Mouse (Mus musculus) lung, embryonic 16.5 days (tissue): ENCODE results near the gene Bach2. TPM values are rescaled to one million over a fixed set of nuclear protein-coding genes. Genes with fewer than 3 reads are reported as not detected.
A peak's percentile ranks its signal among the peaks of the same experiment; 100 is the strongest.

Source experiments
- ATAC-seq: fragments of 200-750 bp; cut with Nextera tagmentation; 2 replicates; pipeline ENCODE4 v1.8.0; 2017; ENCODE audit warnings: low read depth, mild to moderate bottlenecking, moderate library complexity
- H3K27ac ChIP-seq: fragments of 300-500 bp; sonication (generic); 2 replicates; pipeline ENCODE4 v1.5.1; 2014; ENCODE audit warnings: mild to moderate bottlenecking, control low read depth, low read length
- H3K27me3 ChIP-seq: fragments of 300-500 bp; sonication (generic); 2 replicates; pipeline ENCODE4 v1.6.1; 2014; ENCODE audit warnings: low read depth, low read length, mixed read lengths; ENCODE audit not compliant: control insufficient read depth, insufficient read depth
- H3K36me3 ChIP-seq: fragments of 300-500 bp; sonication (generic); 2 replicates; pipeline ENCODE4 v1.6.1; 2014; ENCODE audit warnings: low read length; ENCODE audit not compliant: control insufficient read depth, insufficient read depth
- H3K4me1 ChIP-seq: fragments of 300-500 bp; sonication (generic); replicated peaks from 2 replicates; pipeline ENCODE4 v1.6.1; 2014; ENCODE audit warnings: low read length, mixed read lengths; ENCODE audit not compliant: control insufficient read depth, insufficient read depth
- H3K4me2 ChIP-seq: fragments of 300-500 bp; sonication (generic); 2 replicates; pipeline ENCODE4 v1.6.1; 2014; ENCODE audit warnings: low read depth, low read length, control low read depth
- H3K4me3 ChIP-seq: fragments of 300-500 bp; sonication (generic); 2 replicates; pipeline ENCODE4 v1.5.1; 2014; ENCODE audit warnings: mild to moderate bottlenecking, low read length, control low read depth
- H3K9ac ChIP-seq: fragments of 300-500 bp; sonication (generic); 2 replicates; pipeline ENCODE4 v1.6.1; 2014; ENCODE audit warnings: low read length, control low read depth
- H3K9me3 ChIP-seq: fragments of 300-500 bp; sonication (generic); 2 replicates; pipeline ENCODE4 v1.6.1; 2016; ENCODE audit warnings: low read length; ENCODE audit not compliant: control insufficient read depth
- WGBS: fragments of 180-500 bp; shearing (Covaris S2); extraction: QIAGEN DNeasy Blood & Tissue Kit; methylation state at CpG from one replicate; pipeline ENCODE4 v1.1.7; 2014; 5-methylcytosine and 5-hydroxymethylcytosine counted together
- polyA plus RNA-seq: library from polyadenylated mRNA; unstranded; fragments of >200 nt; fragmentation: Nextera tagmentation; extraction: Ambion mirVana; gene quantifications from 2 replicates; pipeline ENCODE4 v1.2.1, GENCODE M21; 2015

Gene Bach2
- polyA plus RNA-seq, 1 experiment from 2014 or later, result 6.7 TPM

DNA sequence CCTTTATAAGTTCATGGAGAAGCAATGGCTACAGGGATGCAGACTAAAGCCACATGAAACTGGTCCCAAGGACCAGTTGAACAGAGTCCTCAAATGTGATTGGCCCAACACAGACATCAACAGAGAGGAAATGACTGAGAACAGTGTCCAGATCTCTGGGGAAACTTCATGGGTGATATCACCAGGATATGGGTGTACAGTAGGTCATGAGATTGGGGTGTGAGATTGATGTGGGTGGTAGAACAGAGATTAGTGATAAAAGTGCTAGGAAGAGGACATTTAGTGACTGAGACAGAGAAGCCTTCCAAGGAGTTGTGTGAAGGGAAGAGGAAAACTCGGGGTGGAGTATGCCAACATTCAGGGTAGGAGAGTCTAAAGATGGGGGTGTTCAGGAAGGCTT lies 29.4 kb downstream of the Bach2 start:
- Histone ChIP-seq H3K9ac (no peak overlapping the region), H3K36me3 (no peaks in the 10 kb centered on the region), H3K9me3 (no peaks in the 10 kb centered on the region), H3K27ac (no peak overlapping the region), H3K4me1 (peaks cover 23% of the 10 kb centered on the region), H3K27me3 (no peaks in the 10 kb centered on the region), H3K4me3 (no peak overlapping the region), H3K4me2 (no peak overlapping the region)
- 90% methylated on average over 1 of the region's 1 CpGs for WGBS
- ATAC-seq, result no peak

DNA sequence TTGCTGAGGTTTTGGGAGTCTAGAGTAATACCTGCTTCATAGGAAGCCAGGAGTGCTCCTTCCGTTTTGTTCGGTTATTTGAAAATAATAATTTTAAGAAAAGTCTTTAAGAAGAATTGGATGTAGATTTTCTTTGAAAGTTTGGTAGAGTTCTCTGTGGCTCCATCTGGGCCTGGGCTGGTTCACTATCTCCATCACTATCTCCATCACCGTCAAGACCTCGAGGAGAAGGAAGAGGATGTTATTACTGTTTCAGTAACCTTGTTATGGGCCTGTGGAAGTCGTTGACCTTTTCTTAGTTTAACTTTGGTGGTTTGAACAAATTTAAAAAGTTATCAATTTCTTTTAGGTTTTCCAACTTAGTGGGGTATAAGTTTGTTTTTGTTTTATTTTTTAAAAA lies 33.8 kb downstream of the Bach2 start:
- Histone ChIP-seq H3K4me2 (no peak overlapping the region), H3K4me3 (no peak overlapping the region), H3K9me3 (no peaks in the 10 kb centered on the region), H3K9ac (no peak overlapping the region), H3K27ac (no peak overlapping the region), H3K4me1 (no peaks in the 10 kb centered on the region), H3K27me3 (no peaks in the 10 kb centered on the region), H3K36me3 (no peaks in the 10 kb centered on the region)
- WGBS, result 74% methylated on average over 5 of the region's 5 CpGs
- ATAC-seq, result no peak

DNA sequence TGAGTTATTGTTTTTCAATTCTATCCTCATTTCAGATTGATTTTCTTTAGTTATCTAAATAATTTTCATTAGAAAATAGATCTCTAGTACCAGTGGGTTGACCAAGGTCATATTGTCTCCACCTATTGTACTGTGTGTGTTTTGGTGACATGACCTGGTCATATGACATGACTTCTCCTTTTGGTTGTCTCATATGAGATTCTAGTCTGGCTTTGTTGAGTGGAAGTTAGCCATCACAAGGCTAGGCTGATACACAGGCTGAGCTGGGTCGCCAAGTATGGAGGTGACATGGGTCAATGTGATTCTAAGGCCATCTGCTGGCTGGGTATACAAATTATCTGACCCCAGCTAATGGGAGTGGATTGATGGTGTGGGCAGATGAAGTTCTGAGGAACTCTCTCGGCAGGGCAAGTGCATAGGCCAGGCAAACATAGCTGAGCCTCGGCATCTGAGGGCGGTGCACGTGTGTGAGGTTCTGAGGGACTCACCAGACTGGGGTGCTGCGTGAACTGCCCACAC lies 36.2 kb downstream of the Bach2 start:
- no peak for ATAC-seq
- H3K4me3 ChIP-seq, result no peak overlapping the region
- no peak overlapping the region for H3K9ac ChIP-seq
- no peaks in the 10 kb centered on the region; the same call in 1 of the 2 replicates for H3K4me1 ChIP-seq
- H3K27ac ChIP-seq, result no peak overlapping the region
- H3K4me2 ChIP-seq, result no peak overlapping the region
- WGBS, result 81% methylated on average over 6 of the region's 6 CpGs
- no peaks in the 10 kb centered on the region for H3K27me3 ChIP-seq
- no peaks in the 10 kb centered on the region for H3K36me3 ChIP-seq
- H3K9me3 ChIP-seq, result no peaks in the 10 kb centered on the region

DNA sequence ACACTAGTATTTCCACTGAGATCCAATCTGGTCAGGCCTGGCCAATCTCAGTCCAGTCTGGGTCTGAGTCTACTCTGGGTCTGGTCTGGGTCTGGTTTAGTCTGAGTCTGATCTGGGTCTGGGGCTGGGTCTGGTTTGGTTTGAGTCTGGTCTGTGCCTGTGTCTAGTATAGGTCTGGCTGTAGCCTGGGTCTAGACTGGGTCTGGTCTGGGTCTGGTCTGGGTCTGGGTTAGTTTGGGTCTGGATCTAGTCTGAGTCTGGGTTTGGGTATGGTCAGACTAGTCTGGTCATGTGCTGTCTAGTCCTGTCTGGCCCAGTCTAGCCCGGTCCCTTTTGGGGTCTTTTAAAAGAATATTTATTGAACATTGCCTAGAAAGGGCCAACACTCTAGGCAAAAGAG lies 41.2 kb downstream of the Bach2 start:
- WGBS, result 76% methylated on average over 1 of the region's 1 CpGs
- H3K4me2 ChIP-seq, result no peak overlapping the region
- H3K4me1 ChIP-seq, result peaks cover 5% of the 10 kb centered on the region
- H3K27me3 ChIP-seq, result no peaks in the 10 kb centered on the region
- no peak overlapping the region for H3K9ac ChIP-seq
- ATAC-seq, result no peak
- no peaks in the 10 kb centered on the region for H3K36me3 ChIP-seq
- 0 out of 2 replicates have a peak overlapping the region, but pooled peaks have one; percentile 16 for H3K27ac ChIP-seq
- no peak overlapping the region for H3K4me3 ChIP-seq
- H3K9me3 ChIP-seq, result no peaks in the 10 kb centered on the region

DNA sequence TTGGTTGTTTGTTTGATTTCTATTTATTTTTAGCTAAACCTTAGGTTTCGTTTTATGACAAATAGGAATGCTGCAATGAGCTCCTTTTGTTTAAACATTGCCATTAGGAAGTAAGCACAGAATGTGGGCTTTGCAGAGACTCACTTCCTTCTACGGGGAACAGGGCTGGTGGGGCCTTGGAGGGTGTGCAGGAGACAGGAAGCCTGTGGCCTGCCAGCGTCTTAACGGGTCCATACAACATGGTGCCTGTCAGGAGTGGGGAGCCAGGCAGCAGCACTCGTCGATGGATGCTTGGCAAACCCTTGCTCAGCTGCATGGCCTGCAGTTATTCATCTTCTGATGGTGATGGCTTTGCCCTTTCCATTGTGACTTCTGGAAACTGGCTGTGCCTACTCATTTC lies 41.8 kb downstream of the Bach2 start:
- no peaks in the 10 kb centered on the region for H3K27me3 ChIP-seq
- no peaks in the 10 kb centered on the region for H3K36me3 ChIP-seq
- H3K4me3 ChIP-seq, result no peak overlapping the region
- peaks cover 5% of the 10 kb centered on the region for H3K4me1 ChIP-seq
- no peaks in the 10 kb centered on the region for H3K9me3 ChIP-seq
- H3K4me2 ChIP-seq, result no peak overlapping the region
- no peak overlapping the region for H3K27ac ChIP-seq
- 28% methylated on average over 6 of the region's 6 CpGs for WGBS
- peak; percentile 64; the same call in 1 of the 2 replicates for ATAC-seq
- H3K9ac ChIP-seq, result no peak overlapping the region

DNA sequence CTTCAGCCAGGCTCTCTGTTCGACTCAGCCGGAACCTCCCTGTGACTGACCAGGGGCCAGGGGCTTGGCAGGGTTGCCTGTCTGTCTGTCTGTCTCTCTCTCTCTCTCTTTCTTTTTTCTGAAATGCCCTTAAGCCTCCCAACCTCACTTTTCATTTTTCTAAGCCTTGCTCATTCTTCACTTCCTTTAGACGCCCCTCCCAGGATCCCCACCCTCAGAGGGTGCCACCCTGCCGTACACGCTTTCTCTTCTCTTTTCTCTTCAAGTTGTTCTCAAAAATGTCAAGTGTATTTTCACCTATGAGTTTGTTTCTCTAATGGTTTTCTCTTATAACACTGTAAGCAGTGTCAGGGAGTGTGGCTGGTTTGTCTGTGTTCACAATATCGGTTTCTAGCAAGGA lies 42.7 kb downstream of the Bach2 start:
- no peak overlapping the region for H3K9ac ChIP-seq
- H3K27ac ChIP-seq, result no peak overlapping the region
- H3K4me3 ChIP-seq, result no peak overlapping the region
- ATAC-seq, result no peak
- H3K9me3 ChIP-seq, result no peaks in the 10 kb centered on the region
- no peaks in the 10 kb centered on the region for H3K36me3 ChIP-seq
- peaks cover 5% of the 10 kb centered on the region for H3K4me1 ChIP-seq
- no peaks in the 10 kb centered on the region for H3K27me3 ChIP-seq
- H3K4me2 ChIP-seq, result no peak overlapping the region
- WGBS, result 72% methylated on average over 6 of the region's 6 CpGs

DNA sequence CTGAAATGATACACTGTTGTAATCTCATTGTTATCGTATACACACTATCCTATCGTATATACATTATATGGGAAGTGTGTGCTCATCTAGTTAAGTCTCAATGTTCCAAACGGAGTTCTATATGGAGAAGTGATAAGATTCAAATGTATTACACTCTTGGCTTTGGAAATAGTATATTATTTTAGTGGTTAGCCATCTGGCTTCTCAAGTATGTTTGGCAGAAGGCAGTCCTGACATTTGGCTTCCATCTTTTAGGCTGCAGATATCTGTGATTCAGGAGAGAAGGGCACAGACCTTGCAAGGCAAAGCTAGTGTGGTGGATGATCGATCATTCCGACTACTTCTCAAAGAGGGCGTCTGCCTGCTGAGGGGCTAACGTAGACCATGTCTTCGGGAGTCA lies 47.8 kb downstream of the Bach2 start:
- H3K27me3 ChIP-seq, result no peaks in the 10 kb centered on the region
- no peaks in the 10 kb centered on the region for H3K36me3 ChIP-seq
- WGBS, result 70% methylated on average over 8 of the region's 8 CpGs
- H3K27ac ChIP-seq, result no peak overlapping the region
- peaks cover 38% of the 10 kb centered on the region for H3K4me1 ChIP-seq
- H3K4me3 ChIP-seq, result no peak overlapping the region
- H3K9ac ChIP-seq, result no peak overlapping the region
- H3K4me2 ChIP-seq, result no peak overlapping the region
- no peaks in the 10 kb centered on the region for H3K9me3 ChIP-seq
- no peak for ATAC-seq

DNA sequence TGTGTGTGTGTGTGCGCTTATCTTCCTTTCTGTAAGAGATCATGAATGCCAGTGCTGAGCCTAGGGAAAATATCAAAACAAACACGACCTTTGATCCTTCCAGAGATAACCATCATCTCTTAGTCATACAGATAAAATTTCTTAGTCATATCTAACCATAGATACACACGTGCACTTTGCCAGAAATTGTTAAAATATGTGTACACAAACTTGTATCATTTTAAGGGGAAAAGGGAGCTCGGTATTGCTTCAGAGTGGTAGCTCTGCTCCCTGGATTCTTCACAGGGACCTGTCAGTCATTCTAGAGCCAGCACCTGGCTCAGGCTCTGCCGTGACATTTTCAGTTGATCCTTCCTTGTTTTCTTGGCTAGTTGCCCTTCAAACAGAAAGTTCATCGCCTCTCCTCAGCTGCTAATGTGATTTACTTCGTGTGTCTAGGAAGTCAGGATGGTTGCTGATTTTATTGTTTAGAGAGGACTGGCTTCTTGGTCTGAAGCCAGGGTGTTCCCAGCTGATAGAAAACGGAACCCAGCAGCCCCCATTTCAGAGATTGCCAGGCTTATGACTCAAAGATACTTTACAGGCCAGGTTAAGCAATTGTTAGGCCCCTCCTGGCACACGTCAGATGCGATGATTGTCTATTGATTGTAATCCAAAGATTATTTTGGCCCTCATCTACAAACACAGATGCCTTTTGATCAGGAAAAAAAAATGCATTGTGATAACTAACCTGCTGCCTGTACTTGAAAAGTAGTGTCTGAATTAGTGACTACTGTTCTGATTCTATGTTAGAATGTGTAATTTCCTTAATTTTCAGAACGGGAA lies 49.6 kb downstream of the Bach2 start:
- 0 out of 2 replicates have a peak overlapping the region, but pooled peaks have one; percentile 13 for H3K27ac ChIP-seq
- H3K36me3 ChIP-seq, result no peaks in the 10 kb centered on the region
- no peak overlapping the region for H3K4me3 ChIP-seq
- no peaks in the 10 kb centered on the region for H3K27me3 ChIP-seq
- H3K4me2 ChIP-seq, result peak overlapping the region; percentile 15; the same call in 1 of the 2 replicates
- H3K9me3 ChIP-seq, result no peaks in the 10 kb centered on the region
- H3K4me1 ChIP-seq, result peaks cover 49% of the 10 kb centered on the region
- ATAC-seq, result peak; percentile 52; the same call in 1 of the 2 replicates
- H3K9ac ChIP-seq, result no peak overlapping the region
- 17% methylated on average over 11 of the region's 11 CpGs for WGBS

DNA sequence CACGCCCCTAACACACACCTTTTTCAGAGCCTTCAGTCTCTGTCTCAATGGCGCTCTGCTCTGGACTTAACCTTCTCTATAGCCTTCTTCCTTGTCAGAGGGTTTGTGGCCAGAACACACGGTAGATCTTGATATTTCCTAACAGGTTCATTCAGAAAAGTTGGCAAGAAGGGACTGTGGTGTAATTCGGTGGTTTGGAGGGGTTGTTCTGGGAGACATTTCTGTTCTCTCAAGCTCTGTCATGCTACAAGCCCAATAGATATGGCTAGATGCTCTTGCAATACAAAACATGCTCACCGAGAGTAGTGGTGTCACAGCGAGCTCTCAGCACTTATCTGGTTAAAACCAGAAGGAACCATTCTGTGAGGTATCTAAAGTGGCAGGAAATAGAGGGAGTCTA lies 51.2 kb downstream of the Bach2 start:
- Histone ChIP-seq H3K27ac (peak overlapping the region; percentile 40; the same call in 1 of the 2 replicates), H3K27me3 (no peaks in the 10 kb centered on the region), H3K9me3 (no peaks in the 10 kb centered on the region), H3K9ac (no peak overlapping the region), H3K36me3 (no peaks in the 10 kb centered on the region), H3K4me1 (peaks cover 51% of the 10 kb centered on the region), H3K4me2 (no peak overlapping the region), H3K4me3 (no peak overlapping the region)
- ATAC-seq, result no peak
- 62% methylated on average over 6 of the region's 6 CpGs for WGBS
